ENCODE assay signal across 14 mouse cellular contexts in genomic region chr1:133247189-133247588, GRCm38 (mm10).
DNase-seq lines count a peak whose midpoint lies in the region; ATAC-seq and TF ChIP-seq lines count a peak whose summit lies in the region.
"Had no signal": no experiment of that assay in that cellular context is flagged by ENCODE, and none has a peak within 500 bp of the region (broad histone marks: within the 10 kb centered on the region; RNA-seq: fewer than 3 reads in every experiment).

No protein-coding gene starts in this region.

- no peak overlapping the region for H3K9ac ChIP-seq in heart, adult 2 months (ENCODE audit: low read depth, low read length)
- no peak overlapping the region for H3K9ac ChIP-seq in liver, embryonic 11.5 days (ENCODE audit: low read depth, low read length)
- no peak overlapping the region for H3K9ac ChIP-seq in liver, embryonic 12.5 days
- H3K9ac ChIP-seq in hindbrain, embryonic 14.5 days = no peak overlapping the region
- no peak overlapping the region for H3K9ac ChIP-seq in stomach, embryonic 14.5 days (replicated peaks; ENCODE audit: low read depth, low read length)

- no peak for ATAC-seq in liver, embryonic 11.5 days (replicated peaks; ENCODE audit: low FRiP score)
- ATAC-seq in liver, embryonic 12.5 days = no peak
- no peak for ATAC-seq in hindbrain, embryonic 14.5 days (ENCODE audit: low FRiP score)
- no peak for ATAC-seq in stomach, embryonic 14.5 days (ENCODE audit: insufficient number of reproducible peaks, insufficient read depth, low FRiP score, low read depth)

- peaks cover 20% of the 10 kb centered on the region for H3K4me1 ChIP-seq in heart, adult 2 months (ENCODE audit: control insufficient read depth, insufficient read depth, low read length)
- peaks cover 42% of the 10 kb centered on the region for H3K4me1 ChIP-seq in liver, embryonic 11.5 days (replicated peaks; ENCODE audit: control insufficient read depth, insufficient read depth, low read length)
- H3K4me1 ChIP-seq in liver, embryonic 12.5 days = peaks cover 60% of the 10 kb centered on the region
- peaks cover 46% of the 10 kb centered on the region for H3K4me1 ChIP-seq in hindbrain, embryonic 14.5 days (replicated peaks; ENCODE audit: control insufficient read depth, insufficient read depth, low read length)
- H3K4me1 ChIP-seq in stomach, embryonic 14.5 days (ENCODE audit: control insufficient read depth, insufficient read depth, low read length) = peaks cover 26% of the 10 kb centered on the region

- WGBS in heart, adult 2 months = 42% methylated on average over 5 of the region's 5 CpGs
- 68% methylated on average over 5 of the region's 5 CpGs for WGBS in liver, embryonic 11.5 days
- 67% methylated on average over 5 of the region's 5 CpGs for WGBS in liver, embryonic 12.5 days (ENCODE audit: insufficient replicate concordance)
- 67% methylated on average over 5 of the region's 5 CpGs for WGBS in hindbrain, embryonic 14.5 days
- WGBS in stomach, embryonic 14.5 days = 47% methylated on average over 5 of the region's 5 CpGs

- H3K9me3 ChIP-seq in liver, embryonic 11.5 days (ENCODE audit: control insufficient read depth, low read length) = no peaks in the 10 kb centered on the region
- H3K9me3 ChIP-seq in liver, embryonic 12.5 days (replicated peaks) = no peaks in the 10 kb centered on the region
- H3K9me3 ChIP-seq in hindbrain, embryonic 14.5 days (ENCODE audit: control insufficient read depth, low read length) = no peaks in the 10 kb centered on the region
- H3K9me3 ChIP-seq in stomach, embryonic 14.5 days (ENCODE audit: control insufficient read depth, low read depth, low read length) = no peaks in the 10 kb centered on the region
- H3K9me3 ChIP-seq: forebrain, embryonic 12.5 days; G1E had no signal

- DNase-seq in heart, adult 2 months = peak in 1 of 2 experiments; percentile 42
- no peak for DNase-seq in heart, adult 8-10 months (ENCODE audit: low spot score)
- no peak for DNase-seq in liver, embryonic 11.5 days (ENCODE audit: low spot score)
- no peak for DNase-seq in hindbrain, embryonic 14.5 days (ENCODE audit: low spot score)
- DNase-seq in thymus, postnatal 10 days (ENCODE audit: low spot score in 2 of 2) = no peak
- DNase-seq in urinary bladder, postnatal 10 days (ENCODE audit: low spot score) = no peak
- DNase-seq: B cell, adult 2 months; cerebellum, adult 9-10 months; kidney, adult 11 months; thymus, postnatal 14 days had no signal

- no peak for TF ChIP-seq EP300 in heart, adult 2 months (IDR thresholded peaks at IDR 0.05; ENCODE audit: insufficient read depth, low read depth, low read length)

- H3K27me3 ChIP-seq in heart, adult 2 months (ENCODE audit: control insufficient read depth, insufficient read depth, low read length) = no peaks in the 10 kb centered on the region
- H3K27me3 ChIP-seq in liver, embryonic 11.5 days (replicated peaks; ENCODE audit: control insufficient read depth, insufficient read depth, low read length) = no peaks in the 10 kb centered on the region
- peaks cover 13% of the 10 kb centered on the region; the same call in 1 of the 2 replicates for H3K27me3 ChIP-seq in liver, embryonic 12.5 days (replicated peaks)
- no peaks in the 10 kb centered on the region for H3K27me3 ChIP-seq in hindbrain, embryonic 14.5 days (ENCODE audit: control insufficient read depth, insufficient read depth, low read length)
- H3K27me3 ChIP-seq in stomach, embryonic 14.5 days (ENCODE audit: control insufficient read depth, insufficient read depth, low read length) = no peaks in the 10 kb centered on the region

- no peaks in the 10 kb centered on the region for H3K79me2 ChIP-seq in heart, adult 2 months (replicated peaks; ENCODE audit: control insufficient read depth, insufficient read depth, low read length)

- peak overlapping the region; percentile 36 for H3K27ac ChIP-seq in heart, adult 2 months
- no peak overlapping the region for H3K27ac ChIP-seq in liver, embryonic 11.5 days (ENCODE audit: low read depth, low read length)
- no peak overlapping the region for H3K27ac ChIP-seq in liver, embryonic 12.5 days
- no peak overlapping the region for H3K27ac ChIP-seq in hindbrain, embryonic 14.5 days
- no peak overlapping the region for H3K27ac ChIP-seq in stomach, embryonic 14.5 days (ENCODE audit: low read length)

- TF ChIP-seq POLR2A in heart, adult 2 months (IDR thresholded peaks at IDR 0.05; ENCODE audit: insufficient read depth, low read depth, low read length) = no peak

- H3K4me2 ChIP-seq in liver, embryonic 11.5 days = peak overlapping the region; percentile 61; the same call in 1 of the 2 replicates
- no peak overlapping the region for H3K4me2 ChIP-seq in liver, embryonic 12.5 days
- 0 out of 2 replicates have a peak overlapping the region, but pooled peaks have one; percentile 8 for H3K4me2 ChIP-seq in hindbrain, embryonic 14.5 days (replicated peaks)
- H3K4me2 ChIP-seq in stomach, embryonic 14.5 days (replicated peaks; ENCODE audit: low read depth, low read length) = peak overlapping the region; percentile 22

- H3K36me3 ChIP-seq in heart, adult 2 months (ENCODE audit: control insufficient read depth, insufficient read depth, low read length) = no peaks in the 10 kb centered on the region
- no peaks in the 10 kb centered on the region for H3K36me3 ChIP-seq in liver, embryonic 11.5 days (ENCODE audit: control insufficient read depth, insufficient read depth, low read length)
- no peaks in the 10 kb centered on the region for H3K36me3 ChIP-seq in liver, embryonic 12.5 days
- no peaks in the 10 kb centered on the region for H3K36me3 ChIP-seq in hindbrain, embryonic 14.5 days (replicated peaks; ENCODE audit: control insufficient read depth, insufficient read depth)
- H3K36me3 ChIP-seq in stomach, embryonic 14.5 days (ENCODE audit: control insufficient read depth, insufficient read depth, low read length) = peaks cover 3% of the 10 kb centered on the region; the same call in 1 of the 2 replicates
- H3K36me3 ChIP-seq: forebrain, embryonic 12.5 days; G1E had no signal

- H3K4me3 ChIP-seq in heart, adult 2 months = no peak overlapping the region
- no peak overlapping the region for H3K4me3 ChIP-seq in liver, embryonic 11.5 days (ENCODE audit: low read depth, low read length)
- no peak overlapping the region for H3K4me3 ChIP-seq in liver, embryonic 12.5 days
- H3K4me3 ChIP-seq in hindbrain, embryonic 14.5 days (replicated peaks; ENCODE audit: low read length) = no peak overlapping the region
- H3K4me3 ChIP-seq in stomach, embryonic 14.5 days (ENCODE audit: low read depth, low read length) = no peak overlapping the region
- H3K4me3 ChIP-seq: forebrain, embryonic 12.5 days had no signal

- TF ChIP-seq CTCF in heart, adult 2 months (IDR thresholded peaks at IDR 0.05) = no peak

- intact Hi-C loops in heart, adult 2 months (cut with DNase I) = no loop called here
